Mouse (Mus musculus) right cerebral cortex, postnatal 4 days (tissue): ENCODE measurements around the gene Bsx.

Source experiments
- DNase-seq: peaks from one replicate; pipeline ENCODE4 v3.0.0-alpha.2; 2022

Bsx gene

GRCm38 (mm10) chr9:40892456-40892855 is 18.5 kb downstream of the Bsx start:
- DNase-seq = no peak

GRCm38 (mm10) chr9:40907413-40907812 is 33.5 kb downstream of the Bsx start:
- DNase-seq = no peak

DNA sequence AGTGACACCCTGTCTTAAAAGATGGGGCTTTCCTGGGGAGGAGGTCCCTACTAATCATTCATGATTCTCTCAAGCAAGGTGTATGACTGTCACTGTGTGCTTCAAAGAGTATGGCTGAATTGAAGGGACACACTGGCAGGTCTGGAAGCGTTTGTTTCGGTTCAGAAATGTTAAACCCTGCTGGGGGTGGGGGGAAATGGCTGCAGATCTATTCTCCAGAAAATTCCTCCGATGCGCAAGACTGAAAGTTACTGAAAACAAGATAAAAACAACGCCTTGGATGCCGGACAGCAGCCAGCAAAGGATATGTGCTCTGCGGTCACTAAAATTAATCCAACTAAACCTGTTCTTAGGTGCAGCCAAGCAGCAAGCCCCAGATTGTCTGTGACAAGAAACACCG is 34.5 kb downstream of the Bsx start:
- no peak for DNase-seq

GRCm38 (mm10) chr9:40908915-40909314 is 35.0 kb downstream of the Bsx start:
- DNase-seq = no peak

GRCm38 (mm10) chr9:40917871-40918613 is 44.1 kb downstream of the Bsx start:
- no peak for DNase-seq

GRCm38 (mm10) chr9:40927351-40927980 is 53.5 kb downstream of the Bsx start:
- DNase-seq = no peak
